17 mouse cellular contexts compared by ENCODE assay signal in genomic region chr1:31636575-31637356, GRCm38 (mm10).
"Had no signal": no experiment of that assay in that cellular context is flagged by ENCODE, and none has a peak within 500 bp of the region (broad histone marks: within the 10 kb centered on the region; RNA-seq: fewer than 3 reads in every experiment).

No protein-coding gene starts in this region.

- H3K4me2 ChIP-seq: limb, embryonic 13.5 days; liver, embryonic 11.5 days; liver, embryonic 15.5 days; midbrain, embryonic 13.5 days; neural tube, embryonic 13.5 days had no signal

- H3K4me3 ChIP-seq: limb, embryonic 13.5 days; liver, embryonic 15.5 days; megakaryocyte, embryonic 14.5 days; midbrain, embryonic 13.5 days; neural tube, embryonic 13.5 days had no signal

- DNase-seq: kidney, adult 9 months; kidney, postnatal 36 days; layer of hippocampus, adult 9-11 months; layer of hippocampus, postnatal 36 days; lung, adult 2 months; lung, postnatal 14 days; right cerebral cortex, adult 18-20 months; right cerebral cortex, postnatal 25 days; thymus, postnatal 36 days had no signal

- H3K9ac ChIP-seq: limb, embryonic 13.5 days; liver, embryonic 15.5 days; midbrain, embryonic 13.5 days; neural tube, embryonic 13.5 days had no signal

- H3K9me3 ChIP-seq: limb, embryonic 13.5 days; liver, embryonic 15.5 days; megakaryocyte, embryonic 14.5 days; midbrain, embryonic 13.5 days; neural tube, embryonic 13.5 days had no signal

- H3K27me3 ChIP-seq: limb, embryonic 13.5 days; liver, embryonic 15.5 days; megakaryocyte, embryonic 14.5 days; midbrain, embryonic 13.5 days; neural tube, embryonic 13.5 days had no signal

- H3K27ac ChIP-seq: kidney, postnatal 0 days; limb, embryonic 13.5 days; liver, embryonic 15.5 days; macrophage; midbrain, embryonic 13.5 days; neural tube, embryonic 13.5 days had no signal

- ATAC-seq: midbrain, embryonic 13.5 days had no signal

- H3K36me3 ChIP-seq: limb, embryonic 13.5 days; liver, embryonic 15.5 days; midbrain, embryonic 13.5 days; neural tube, embryonic 13.5 days had no signal

- H3K4me1 ChIP-seq: limb, embryonic 13.5 days; liver, embryonic 15.5 days; megakaryocyte, embryonic 14.5 days; midbrain, embryonic 13.5 days; neural tube, embryonic 13.5 days had no signal
